Mouse (Mus musculus) intestine, embryonic 14.5 days (tissue): ENCODE measurements around the gene Gid8. TPM values are rescaled to one million over a fixed set of nuclear protein-coding genes. Genes with fewer than 3 reads are reported as not detected.

Experiments
- ATAC-seq: fragments of 200-750 bp; cut with Nextera tagmentation; replicated peaks from 2 replicates; pipeline ENCODE4 v1.8.0; 2017; ENCODE audit warnings: low read depth, moderate number of reproducible peaks, moderate TSS enrichment, moderate library complexity; ENCODE audit not compliant: low FRiP score, low TSS enrichment
- DNase-seq: peaks from one replicate; pipeline ENCODE4 v3.0.0-alpha.2; 2018; ENCODE audit warnings: low spot score
- H3K27ac ChIP-seq: fragments of 300-500 bp; sonication (generic); 2 replicates; pipeline ENCODE4 v1.5.1; 2014; ENCODE audit warnings: low read depth, mild to moderate bottlenecking, control low read depth
- H3K27me3 ChIP-seq: fragments of 300-500 bp; sonication (generic); replicated peaks from 2 replicates; pipeline ENCODE4 v1.6.1; 2014; ENCODE audit warnings: low read length, control low read depth; ENCODE audit not compliant: control insufficient read depth, insufficient read depth
- H3K36me3 ChIP-seq: fragments of 300-500 bp; sonication (generic); 2 replicates; pipeline ENCODE4 v1.6.1; 2014; ENCODE audit warnings: low read length, control low read depth; ENCODE audit not compliant: control insufficient read depth, insufficient read depth
- H3K4me1 ChIP-seq: fragments of 300-500 bp; sonication (generic); replicated peaks from 2 replicates; pipeline ENCODE4 v1.6.1; 2014; ENCODE audit warnings: low read length, control low read depth, mixed read lengths; ENCODE audit not compliant: control insufficient read depth, insufficient read depth
- H3K4me2 ChIP-seq: fragments of 300-500 bp; sonication (generic); 2 replicates; pipeline ENCODE4 v1.6.1; 2014; ENCODE audit warnings: low read length
- H3K4me3 ChIP-seq: fragments of 300-500 bp; sonication (generic); 2 replicates; pipeline ENCODE4 v1.5.1; 2014; ENCODE audit warnings: low read depth, low read length, control low read depth, mixed read lengths
- H3K9ac ChIP-seq: fragments of 300-500 bp; sonication (generic); 2 replicates; pipeline ENCODE4 v1.6.1; 2014; ENCODE audit warnings: mild to moderate bottlenecking, low read length
- H3K9me3 ChIP-seq: fragments of 300-500 bp; sonication (generic); 2 replicates; pipeline ENCODE4 v1.6.1; 2016; ENCODE audit warnings: low read length, control low read depth; ENCODE audit not compliant: control insufficient read depth
- WGBS: fragments of 180-500 bp; shearing (Covaris S2); extraction: QIAGEN DNeasy Blood & Tissue Kit; methylation state at CpG from one replicate; pipeline ENCODE4 v1.1.7; 2014; 5-methylcytosine and 5-hydroxymethylcytosine counted together
- polyA plus RNA-seq: library from polyadenylated mRNA; unstranded; fragments of >200 nt; fragmentation: Nextera tagmentation; extraction: Ambion mirVana; gene quantifications from 2 replicates; pipeline ENCODE4 v1.2.1, GENCODE M21; 2014

Gene Gid8
- polyA plus RNA-seq, 1 experiment from 2014 or later, result 52.0 TPM

- Histone ChIP-seq H3K4me2 (no peak overlapping the region), H3K27ac (no peak overlapping the region), H3K9me3 (no peaks in the 10 kb centered on the region), H3K36me3 (peaks cover 47% of the 10 kb centered on the region), H3K4me3 (no peak overlapping the region), H3K27me3 (no peaks in the 10 kb centered on the region), H3K4me1 (peaks cover 7% of the 10 kb centered on the region; the same call in 1 of the 2 replicates), H3K9ac (no peak overlapping the region)
- no peak for ATAC-seq
- no peak for DNase-seq
- 83% methylated on average over 2 of the region's 2 CpGs for WGBS
Measured at GRCm38 (mm10) chr2:180723865-180724264, 13.9 kb downstream of the Gid8 start.

GRCm38 (mm10) chr2:180724585-180725413 lies 14.9 kb downstream of the Gid8 start, which contains the start of gene Slc17a9:
TSS of gene Slc17a9 (plus strand) at chr2:180725263.
- DNase-seq (peak; percentile 64), ATAC-seq (peak; percentile 73)
- peak within 1 kb of the TSS; percentile 51 for H3K4me2 ChIP-seq
- peaks cover 38% of the 10 kb centered on the region for H3K36me3 ChIP-seq
- no peaks in the 10 kb centered on the region for H3K9me3 ChIP-seq
- no peak within 1 kb of the TSS for H3K27ac ChIP-seq
- peaks cover 7% of the 10 kb centered on the region; the same call in 1 of the 2 replicates for H3K4me1 ChIP-seq
- no peaks in the 10 kb centered on the region for H3K27me3 ChIP-seq
- H3K9ac ChIP-seq, result 0 out of 2 replicates have a peak within 1 kb of the TSS, but pooled peaks have one; percentile 13
- WGBS, result 5% methylated on average over 18 of the region's 18 CpGs
- 0 out of 2 replicates have a peak within 1 kb of the TSS, but pooled peaks have one; percentile 8 for H3K4me3 ChIP-seq

- Histone ChIP-seq H3K4me2 (peak overlapping the region; percentile 51), H3K9me3 (no peaks in the 10 kb centered on the region), H3K4me3 (0 out of 2 replicates have a peak overlapping the region, but pooled peaks have one; percentile 8), H3K27me3 (no peaks in the 10 kb centered on the region), H3K4me1 (peaks cover 7% of the 10 kb centered on the region; the same call in 1 of the 2 replicates), H3K36me3 (peaks cover 32% of the 10 kb centered on the region), H3K9ac (no peak overlapping the region), H3K27ac (no peak overlapping the region)
- WGBS, result 5% methylated on average over 6 of the region's 6 CpGs
- ATAC-seq, result 0 out of 2 replicates have a peak, but pooled peaks have one; percentile 14
- DNase-seq, result no peak
Measured at GRCm38 (mm10) chr2:180725414-180725778, 15.5 kb downstream of the Gid8 start.

- H3K27me3 ChIP-seq, result no peaks in the 10 kb centered on the region
- H3K4me3 ChIP-seq, result no peak overlapping the region
- 30% methylated on average over 8 of the region's 8 CpGs for WGBS
- no peaks in the 10 kb centered on the region for H3K9me3 ChIP-seq
- peaks cover 26% of the 10 kb centered on the region for H3K36me3 ChIP-seq
- H3K9ac ChIP-seq, result no peak overlapping the region
- ATAC-seq (no peak), DNase-seq (no peak)
- H3K27ac ChIP-seq, result no peak overlapping the region
- H3K4me2 ChIP-seq, result peak overlapping the region; percentile 51; the same call in 1 of the 2 replicates
- H3K4me1 ChIP-seq, result peaks cover 7% of the 10 kb centered on the region; the same call in 1 of the 2 replicates
Measured at GRCm38 (mm10) chr2:180725856-180726629, 16.1 kb downstream of the Gid8 start.

- ATAC-seq, result no peak
- no peaks in the 10 kb centered on the region for H3K27me3 ChIP-seq
- peaks cover 7% of the 10 kb centered on the region; the same call in 1 of the 2 replicates for H3K4me1 ChIP-seq
- no peaks in the 10 kb centered on the region for H3K9me3 ChIP-seq
- no peak overlapping the region for H3K27ac ChIP-seq
- no peak overlapping the region for H3K4me2 ChIP-seq
- H3K4me3 ChIP-seq, result no peak overlapping the region
- peaks cover 18% of the 10 kb centered on the region for H3K36me3 ChIP-seq
- no peak overlapping the region for H3K9ac ChIP-seq
- WGBS, result 63% methylated on average over 6 of the region's 6 CpGs
- DNase-seq, result no peak
Measured at GRCm38 (mm10) chr2:180726658-180727442, 16.9 kb downstream of the Gid8 start.

- H3K4me3 ChIP-seq, result no peak overlapping the region
- DNase-seq, result no peak
- no peak overlapping the region for H3K4me2 ChIP-seq
- 50% methylated on average over 4 of the region's 4 CpGs for WGBS
- H3K9ac ChIP-seq, result no peak overlapping the region
- no peaks in the 10 kb centered on the region for H3K27me3 ChIP-seq
- ATAC-seq, result no peak
- peaks cover 10% of the 10 kb centered on the region; the same call in 1 of the 2 replicates for H3K36me3 ChIP-seq
- H3K27ac ChIP-seq, result no peak overlapping the region
- H3K9me3 ChIP-seq, result no peaks in the 10 kb centered on the region
- H3K4me1 ChIP-seq, result peaks cover 7% of the 10 kb centered on the region; the same call in 1 of the 2 replicates
Measured at GRCm38 (mm10) chr2:180727613-180728021, 17.7 kb downstream of the Gid8 start.

- no peak overlapping the region for H3K27ac ChIP-seq
- ATAC-seq, result no peak
- 62% methylated on average over 3 of the region's 3 CpGs for WGBS
Measured at GRCm38 (mm10) chr2:180731036-180731435, 21.1 kb downstream of the Gid8 start.

GRCm38 (mm10) chr2:180731984-180732383 lies 22.1 kb downstream of the Gid8 start:
- DNase-seq (no peak), ATAC-seq (no peak)
- Histone ChIP-seq H3K4me3 (no peak overlapping the region), H3K4me2 (no peak overlapping the region), H3K27me3 (no peaks in the 10 kb centered on the region), H3K36me3 (no peaks in the 10 kb centered on the region), H3K9me3 (no peaks in the 10 kb centered on the region), H3K4me1 (no peaks in the 10 kb centered on the region), H3K27ac (no peak overlapping the region), H3K9ac (no peak overlapping the region)
- WGBS, result 64% methylated on average over 6 of the region's 6 CpGs

More at GRCm38 (mm10) chr2:180731036-180731435, 21.1 kb downstream of the Gid8 start:
- no peak overlapping the region for H3K4me3 ChIP-seq
- no peaks in the 10 kb centered on the region for H3K9me3 ChIP-seq
- no peaks in the 10 kb centered on the region for H3K4me1 ChIP-seq
- no peak for DNase-seq
- no peaks in the 10 kb centered on the region for H3K27me3 ChIP-seq
- no peaks in the 10 kb centered on the region for H3K36me3 ChIP-seq
- no peak overlapping the region for H3K4me2 ChIP-seq
- no peak overlapping the region for H3K9ac ChIP-seq
